Mouse (Mus musculus) lung, adult 18-20 months (tissue): Measurements from ENCODE around the gene Hist1h2ad.
"Not testable (repeated sequence)": the region's sequence is repeated elsewhere in the genome, so short reads cannot be mapped to it uniquely, and the experiment has no call there.

Experiments
- DNase-seq, 2 experiments: peaks; one replicate each; pipeline ENCODE4 v3.0.0; 2022; ENCODE audit warnings: mixed read lengths in 2 of 2

The Hist1h2ad gene

GRCm38 (mm10) chr13:23542225-23542980 is 31.8 kb upstream of the Hist1h2ad start:
- DNase-seq = not testable (repeated sequence)

DNA sequence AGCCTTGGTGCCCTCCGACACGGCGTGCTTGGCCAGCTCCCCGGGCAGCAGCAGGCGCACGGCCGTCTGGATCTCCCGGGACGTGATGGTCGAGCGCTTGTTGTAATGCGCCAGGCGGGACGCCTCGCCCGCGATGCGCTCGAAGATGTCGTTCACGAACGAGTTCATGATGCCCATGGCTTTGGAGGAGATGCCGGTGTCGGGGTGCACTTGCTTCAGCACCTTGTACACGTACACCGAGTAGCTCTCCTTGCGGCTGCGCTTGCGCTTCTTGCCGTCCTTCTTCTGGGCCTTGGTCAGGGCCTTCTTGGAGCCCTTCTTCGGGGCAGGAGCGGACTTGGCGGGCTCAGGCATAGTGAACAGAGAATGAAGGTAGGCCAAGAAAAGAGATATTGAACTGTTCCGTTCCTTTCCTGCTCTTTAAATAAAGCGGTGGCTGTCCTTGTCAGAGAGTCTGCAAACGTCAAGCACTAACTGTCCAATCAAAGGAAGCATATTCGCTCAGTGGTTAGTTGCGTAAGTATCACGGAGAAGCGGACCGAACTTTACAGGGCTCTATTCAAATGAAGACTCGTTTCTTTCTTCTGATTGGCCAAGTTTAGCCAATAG is 31.1 kb upstream of the Hist1h2ad start, which contains the start of gene Hist1h2bh:
Hist1h2bh (minus strand) TSS at position 394 of the 609 bp plus-strand sequence.
- peak; percentile 74 to 84 for DNase-seq

GRCm38 (mm10) chr13:23543965-23544786 is 30.0 kb upstream of the Hist1h2ad start, which contains the start of gene Hist1h3f:
Hist1h3f (plus strand) TSS chr13:23544052.
- peak; percentile 62 to 70 for DNase-seq

GRCm38 (mm10) chr13:23544787-23545120 is 29.4 kb upstream of the Hist1h2ad start:
- not testable (repeated sequence) for DNase-seq

GRCm38 (mm10) chr13:23546694-23547093 is 27.5 kb upstream of the Hist1h2ad start:
- DNase-seq = no peak

GRCm38 (mm10) chr13:23550761-23551145 is 23.4 kb upstream of the Hist1h2ad start:
- DNase-seq = no peak

- DNase-seq = peak; percentile 81 to 90
Observed at GRCm38 (mm10) chr13:23551146-23551834, 22.9 kb upstream of the Hist1h2ad start, which contains the start of gene Hist1h4f. Hist1h4f (minus strand) TSS chr13:23551648.

DNA sequence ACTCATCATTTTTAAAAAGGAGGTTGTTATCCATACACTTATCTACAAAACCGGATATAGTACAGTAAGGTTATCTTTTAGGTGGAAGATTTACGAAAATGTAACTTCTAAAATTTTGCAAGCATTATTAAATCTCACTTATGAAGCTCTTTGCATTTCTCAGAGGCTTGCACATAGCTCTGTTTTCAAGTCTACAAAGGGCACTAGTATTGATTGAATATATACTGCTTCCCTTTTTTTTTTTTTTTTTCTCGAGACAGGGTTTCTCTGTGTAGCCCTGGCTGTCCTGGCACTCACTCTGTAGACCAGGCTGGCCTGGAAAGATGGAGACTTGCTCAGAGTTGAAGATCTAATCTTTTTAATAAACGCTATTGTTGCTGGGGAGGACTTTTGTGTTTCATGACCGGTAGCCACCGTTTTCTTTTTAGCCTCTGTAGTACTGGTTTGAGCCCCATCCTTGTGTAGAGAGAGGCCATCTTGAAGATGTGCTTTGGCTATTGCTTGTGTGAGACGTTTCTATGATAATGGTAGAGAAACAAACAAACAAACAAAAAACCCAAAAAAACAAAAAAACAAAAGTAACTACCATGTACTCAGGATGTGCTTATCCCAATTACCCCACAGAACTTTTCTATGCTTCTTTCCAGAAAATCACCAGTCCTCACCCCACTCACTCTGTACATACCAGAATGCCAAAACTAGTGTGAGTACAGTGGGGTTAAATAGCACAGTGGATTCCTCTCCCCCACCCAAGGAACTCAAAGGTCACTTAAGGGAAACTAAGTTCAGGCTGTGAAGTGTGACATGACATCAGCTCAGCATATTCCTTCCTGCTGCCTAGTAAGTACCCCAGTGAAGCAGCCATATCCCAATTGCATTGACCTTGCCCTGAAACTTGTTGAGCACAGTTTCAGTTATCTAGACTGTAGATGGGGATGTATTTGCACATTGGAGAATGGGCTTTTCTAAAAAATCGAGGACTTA is 22.0 kb upstream of the Hist1h2ad start:
- DNase-seq = no peak

GRCm38 (mm10) chr13:23552962-23553361 is 21.2 kb upstream of the Hist1h2ad start, which contains the start of gene Hist1h1d:
Hist1h1d (plus strand) TSS chr13:23553262.
- DNase-seq = no peak

GRCm38 (mm10) chr13:23554393-23554792 is 19.8 kb upstream of the Hist1h2ad start:
- no peak for DNase-seq

DNA sequence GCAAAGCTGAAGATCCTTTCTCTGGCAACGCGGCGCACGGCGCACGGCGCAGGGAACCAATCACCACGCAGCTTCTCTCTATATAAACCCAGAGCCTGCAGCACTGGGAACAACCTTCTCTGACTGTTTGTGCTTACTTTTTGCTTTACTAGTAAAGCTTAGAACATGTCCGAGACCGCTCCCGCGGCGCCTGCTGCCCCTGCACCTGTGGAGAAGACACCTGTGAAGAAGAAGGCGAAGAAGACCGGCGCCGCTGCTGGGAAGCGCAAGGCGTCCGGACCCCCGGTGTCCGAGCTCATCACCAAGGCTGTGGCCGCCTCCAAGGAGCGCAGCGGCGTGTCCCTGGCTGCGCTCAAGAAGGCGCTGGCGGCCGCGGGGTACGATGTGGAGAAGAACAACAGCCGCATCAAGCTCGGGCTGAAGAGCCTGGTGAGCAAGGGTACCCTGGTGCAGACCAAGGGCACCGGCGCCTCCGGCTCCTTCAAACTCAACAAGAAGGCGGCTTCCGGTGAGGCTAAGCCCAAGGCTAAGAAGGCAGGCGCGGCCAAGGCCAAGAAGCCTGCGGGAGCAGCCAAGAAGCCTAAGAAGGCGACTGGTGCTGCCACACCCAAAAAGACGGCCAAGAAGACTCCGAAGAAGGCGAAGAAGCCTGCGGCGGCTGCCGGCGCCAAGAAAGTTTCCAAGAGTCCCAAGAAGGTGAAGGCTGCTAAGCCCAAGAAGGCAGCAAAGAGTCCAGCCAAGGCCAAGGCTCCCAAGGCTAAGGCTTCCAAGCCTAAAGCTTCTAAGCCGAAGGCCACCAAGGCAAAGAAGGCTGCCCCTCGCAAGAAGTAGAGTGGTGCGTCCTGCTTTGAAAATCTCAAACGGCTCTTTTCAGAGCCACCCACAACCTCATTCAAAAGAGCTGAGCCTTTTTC is 19.0 kb upstream of the Hist1h2ad start:
- peak; percentile 64 to 70 for DNase-seq

DNA sequence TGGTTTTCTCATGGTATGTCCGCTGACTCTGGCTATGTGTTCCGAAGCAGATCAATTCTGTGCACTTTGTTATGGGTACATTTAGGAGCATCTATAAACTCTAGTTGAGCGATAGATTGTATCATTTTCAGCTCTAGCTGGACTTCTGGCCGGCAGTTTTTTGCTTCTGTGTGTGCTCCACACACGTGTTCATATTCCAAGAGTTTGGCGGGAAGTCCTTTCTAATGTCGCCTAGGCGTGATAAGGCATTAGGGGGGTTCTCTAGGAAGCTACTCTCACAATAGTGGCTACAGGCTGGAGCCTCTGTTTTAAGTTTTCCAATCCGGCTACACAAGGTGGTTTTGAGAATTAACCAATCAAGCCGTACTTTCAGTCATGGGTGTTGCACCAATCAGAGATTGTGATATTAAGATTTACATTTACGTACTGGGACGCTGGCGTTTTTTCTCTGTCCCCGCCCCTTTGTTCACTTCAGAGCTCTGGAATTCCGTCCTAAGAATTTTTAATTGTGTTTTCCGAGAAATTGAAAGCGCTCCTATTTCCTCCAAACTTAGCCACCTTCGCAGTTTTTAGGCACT is 18.3 kb upstream of the Hist1h2ad start:
- peak; percentile 51 to 81 for DNase-seq

DNA sequence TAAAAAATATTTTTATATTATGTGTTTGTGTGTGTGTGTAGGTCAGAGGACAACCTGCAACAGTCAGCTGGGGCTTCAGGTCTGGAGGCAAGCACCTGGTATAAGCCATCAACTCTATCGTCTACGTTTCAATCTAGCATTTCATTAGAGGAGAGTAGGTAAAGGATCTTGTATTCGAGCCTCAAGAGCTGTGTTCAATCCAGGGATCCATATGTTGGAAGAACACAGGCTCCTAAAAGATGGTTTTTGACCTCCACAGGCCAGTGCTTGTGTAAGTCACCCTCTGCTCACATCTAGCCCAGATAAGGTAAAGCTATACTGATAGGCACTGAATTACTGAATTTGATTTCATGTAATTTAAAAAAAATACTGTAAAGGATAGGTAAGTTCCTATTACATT is 17.3 kb upstream of the Hist1h2ad start:
- DNase-seq = no peak

DNA sequence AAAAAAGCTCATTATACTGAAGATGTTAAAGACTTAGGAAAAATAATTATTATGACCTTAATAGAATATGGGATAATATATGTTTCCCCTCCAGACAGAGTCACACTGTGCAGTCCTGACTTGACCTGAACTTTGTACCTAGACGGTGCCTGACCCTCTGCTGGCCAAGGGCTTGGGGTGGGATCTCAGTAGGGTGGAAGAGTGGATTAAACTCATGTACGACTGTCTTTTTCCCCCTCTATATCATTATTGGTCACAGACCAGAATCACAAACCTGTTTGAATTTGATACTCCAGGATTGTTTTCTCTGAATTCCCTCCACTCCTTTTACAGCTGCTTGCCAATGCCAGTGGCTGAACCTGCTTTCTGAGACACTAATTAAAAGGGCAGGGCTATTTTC is 13.5 kb upstream of the Hist1h2ad start:
- not testable (repeated sequence) for DNase-seq

- DNase-seq = not testable (repeated sequence)
Observed at GRCm38 (mm10) chr13:23561531-23561882, 12.7 kb upstream of the Hist1h2ad start.

GRCm38 (mm10) chr13:23561883-23562659 is 12.1 kb upstream of the Hist1h2ad start, which contains the start of gene Hist1h3e:
Hist1h3e (minus strand) TSS chr13:23562369.
- peak; percentile 92 to 94 for DNase-seq

DNA sequence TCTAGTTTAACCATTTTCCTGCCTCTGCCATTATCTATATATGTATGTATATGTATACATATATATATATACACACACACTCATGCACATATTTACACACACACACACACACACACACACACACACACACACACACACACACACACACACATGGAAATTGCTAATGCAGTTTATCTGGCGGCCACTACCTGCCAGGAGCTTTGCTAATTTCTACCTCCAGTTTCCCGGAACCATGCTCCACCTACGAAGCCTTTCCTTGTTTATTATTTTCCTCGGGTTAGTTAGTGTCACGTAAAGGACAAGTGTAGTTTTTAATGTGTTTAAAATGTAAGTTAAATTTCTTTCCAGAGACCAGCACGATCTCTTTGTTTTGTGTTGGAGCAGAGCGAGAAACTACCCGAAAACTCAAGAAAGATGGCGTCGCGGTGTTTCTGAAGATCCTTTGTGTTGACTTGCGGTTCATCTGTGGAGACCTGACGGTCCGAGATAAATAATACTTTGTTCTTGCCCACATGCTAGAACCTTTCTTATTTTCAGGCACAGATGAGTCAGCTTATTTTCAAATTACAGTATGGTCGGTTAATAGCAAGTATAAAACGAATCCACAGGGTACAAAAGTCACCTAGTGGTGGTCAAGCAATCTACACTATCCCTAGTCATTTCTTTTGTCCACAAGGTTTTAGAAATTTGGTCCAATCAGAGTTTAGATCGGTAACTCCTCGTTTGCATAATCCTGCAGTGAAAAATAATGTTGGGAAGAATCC is 11.3 kb upstream of the Hist1h2ad start:
- DNase-seq = no peak

DNA sequence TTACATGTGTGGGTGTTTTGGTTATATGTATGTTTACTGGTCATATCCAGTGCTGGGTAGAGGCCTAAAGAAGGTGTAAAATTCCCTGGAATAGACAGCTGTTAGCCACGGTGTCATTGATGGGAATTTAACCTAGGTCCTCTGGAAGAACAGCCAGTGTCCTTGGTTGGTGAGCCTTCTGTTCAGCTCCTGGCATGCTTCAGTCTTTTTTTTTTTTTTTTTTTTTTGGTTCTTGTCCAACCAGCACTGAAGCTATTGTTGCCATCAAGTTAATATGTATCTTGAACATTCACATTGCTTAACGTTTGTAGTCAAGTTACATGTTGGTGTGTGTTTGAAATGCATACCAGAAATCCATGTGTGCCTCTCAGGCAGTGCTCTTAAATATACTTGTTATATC is 9.7 kb upstream of the Hist1h2ad start:
- no peak for DNase-seq
